Comparison of ENCODE assay signal across 9 mouse cellular contexts in the genomic region with DNA sequence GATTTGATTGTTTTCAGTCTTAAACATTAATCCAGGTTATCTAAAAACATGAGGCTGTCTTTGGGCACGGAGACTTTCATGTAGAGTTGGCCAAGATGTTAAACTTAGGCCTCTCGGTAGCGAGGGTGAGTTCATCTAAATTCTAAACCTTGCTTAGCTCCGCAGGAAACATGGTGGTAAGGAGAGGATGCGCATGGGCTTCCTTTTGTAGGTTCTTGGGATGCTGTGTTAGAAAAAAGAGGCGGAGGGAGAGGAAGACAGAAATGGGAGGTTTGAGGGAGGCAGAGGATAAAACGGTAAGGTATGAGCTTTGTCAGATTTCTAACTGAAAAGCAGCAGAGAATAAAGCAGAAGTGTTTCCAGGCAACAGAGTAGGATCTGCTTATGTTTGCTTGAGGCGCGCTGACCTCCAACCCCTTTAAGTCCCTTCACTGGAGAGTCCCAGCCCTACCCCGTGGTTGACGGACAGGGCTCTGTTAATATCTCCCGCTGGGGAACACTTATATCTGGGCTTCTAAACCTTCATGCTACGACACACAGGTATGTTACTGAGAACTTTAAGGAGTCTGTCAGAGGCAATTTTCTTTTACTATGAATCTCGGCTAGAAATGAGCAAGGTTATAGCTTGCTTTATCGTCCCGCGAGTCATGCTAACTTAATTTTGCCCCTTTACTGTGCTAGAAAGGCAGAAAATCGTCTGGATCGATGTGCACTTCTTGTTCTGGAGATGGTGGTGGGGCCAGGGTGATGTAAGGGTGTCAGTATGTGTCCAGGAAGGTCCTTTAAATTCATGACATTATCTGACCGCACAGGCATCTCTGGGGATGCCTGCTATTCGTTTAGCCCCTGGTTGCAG. TPM values are rescaled to one million over a fixed set of nuclear protein-coding genes. Genes with fewer than 3 reads are reported as not detected.
A peak's percentile ranks its signal among the peaks of the same experiment; 100 is the strongest.
DNase-seq lines count a peak whose midpoint lies in the region; ATAC-seq lines count a peak whose summit lies in the region.
"Had no signal": no experiment of that assay in that cellular context is flagged by ENCODE, and none has a peak within 500 bp of the region (broad histone marks: within the 10 kb centered on the region; RNA-seq: fewer than 3 reads in every experiment).

No protein-coding gene starts in this region.

- H3K4me3 ChIP-seq in forebrain, embryonic 15.5 days = no peak overlapping the region
- H3K4me3 ChIP-seq in forebrain, embryonic 11.5 days (ENCODE audit: low read depth, low read length) = no peak overlapping the region
- no peak overlapping the region for H3K4me3 ChIP-seq in midbrain, embryonic 11.5 days (ENCODE audit: low read depth, low read length)
- H3K4me3 ChIP-seq: heart, embryonic 13.5 days had no signal

- H3K4me2 ChIP-seq in forebrain, embryonic 15.5 days (replicated peaks) = no peak overlapping the region
- no peak overlapping the region for H3K4me2 ChIP-seq in forebrain, embryonic 11.5 days (ENCODE audit: low read depth, low read length, severe bottlenecking)
- H3K4me2 ChIP-seq in midbrain, embryonic 11.5 days = no peak overlapping the region
- H3K4me2 ChIP-seq: heart, embryonic 13.5 days had no signal

- WGBS in forebrain, embryonic 15.5 days = 65% methylated on average over 21 of the region's 21 CpGs
- whole genome bisulfite sequencing in forebrain, embryonic 11.5 days = 73% methylated on average over 21 of the region's 21 CpGs
- 59% methylated on average over 21 of the region's 21 CpGs for WGBS in midbrain, embryonic 11.5 days

- ATAC-seq in forebrain, embryonic 15.5 days (replicated peaks) = peak; percentile 37; the same call in 1 of the 2 replicates
- ATAC-seq in forebrain, embryonic 11.5 days (replicated peaks; ENCODE audit: low FRiP score) = no peak
- peak; percentile 72 for ATAC-seq in midbrain, embryonic 11.5 days (ENCODE audit: low FRiP score)

- no peaks in the 10 kb centered on the region for H3K36me3 ChIP-seq in forebrain, embryonic 15.5 days
- H3K36me3 ChIP-seq in forebrain, embryonic 11.5 days (ENCODE audit: control insufficient read depth, insufficient read depth, low read length) = no peaks in the 10 kb centered on the region
- H3K36me3 ChIP-seq in midbrain, embryonic 11.5 days (ENCODE audit: control insufficient read depth, insufficient read depth, low read length) = no peaks in the 10 kb centered on the region
- H3K36me3 ChIP-seq: heart, embryonic 13.5 days had no signal

- H3K27me3 ChIP-seq in forebrain, embryonic 15.5 days = no peaks in the 10 kb centered on the region
- H3K27me3 ChIP-seq in forebrain, embryonic 11.5 days (ENCODE audit: control insufficient read depth, insufficient read depth, low read length) = no peaks in the 10 kb centered on the region
- no peaks in the 10 kb centered on the region for H3K27me3 ChIP-seq in midbrain, embryonic 11.5 days (ENCODE audit: control insufficient read depth, insufficient read depth, low read length)
- H3K27me3 ChIP-seq: heart, embryonic 13.5 days had no signal

- DNase-seq in forebrain, embryonic 11.5 days (ENCODE audit: low spot score) = no peak
- peak; percentile 8 for DNase-seq in right cerebral cortex, postnatal 25 days
- DNase-seq in right cerebral cortex, postnatal 4 days = no peak
- peak; percentile 87 for DNase-seq in midbrain, embryonic 11.5 days (ENCODE audit: low spot score, missing footprints)
- no peak for DNase-seq in spleen, postnatal 10 days (ENCODE audit: low spot score in 2 of 2)
- DNase-seq in heart, adult 8-10 months (ENCODE audit: low spot score) = no peak
- no peak for DNase-seq in Muller cell, postnatal 12 days (ENCODE audit: inconsistent ontology term)

- no peaks in the 10 kb centered on the region for H3K4me1 ChIP-seq in forebrain, embryonic 15.5 days
- no peaks in the 10 kb centered on the region for H3K4me1 ChIP-seq in forebrain, embryonic 11.5 days (replicated peaks; ENCODE audit: control insufficient read depth, insufficient read depth, low read length)
- peaks cover 5% of the 10 kb centered on the region for H3K4me1 ChIP-seq in midbrain, embryonic 11.5 days (ENCODE audit: control insufficient read depth, insufficient read depth, low read length)

- no peak overlapping the region for H3K27ac ChIP-seq in forebrain, embryonic 15.5 days (replicated peaks)
- H3K27ac ChIP-seq in forebrain, embryonic 11.5 days (ENCODE audit: low read depth, low read length) = no peak overlapping the region
- H3K27ac ChIP-seq in midbrain, embryonic 11.5 days (ENCODE audit: low read depth, low read length) = peak overlapping the region; percentile 30; the same call in 1 of the 2 replicates
- H3K27ac ChIP-seq: heart, embryonic 13.5 days had no signal

- no peaks in the 10 kb centered on the region for H3K9me3 ChIP-seq in forebrain, embryonic 15.5 days
- H3K9me3 ChIP-seq in forebrain, embryonic 11.5 days (ENCODE audit: control insufficient read depth, low read length) = no peaks in the 10 kb centered on the region
- H3K9me3 ChIP-seq in midbrain, embryonic 11.5 days (ENCODE audit: control insufficient read depth, low read length) = no peaks in the 10 kb centered on the region
- H3K9me3 ChIP-seq: heart, embryonic 13.5 days had no signal

- no peak overlapping the region for H3K9ac ChIP-seq in forebrain, embryonic 15.5 days (replicated peaks)
- no peak overlapping the region for H3K9ac ChIP-seq in forebrain, embryonic 11.5 days (ENCODE audit: low read length)
- no peak overlapping the region for H3K9ac ChIP-seq in midbrain, embryonic 11.5 days (ENCODE audit: low read length)
- H3K9ac ChIP-seq: heart, embryonic 13.5 days had no signal

RNA-seq across cellular contexts. Expression of a gene that starts 29.3 kb away (rescaled TPM):
- 109 and 110 TPM in 2 replicates for polyA plus RNA-seq in forebrain, embryonic 15.5 days (2015; fragmentation: Nextera tagmentation; extraction: Ambion mirVana)
- polyA plus RNA-seq in forebrain, embryonic 11.5 days (2014; fragmentation: Nextera tagmentation; extraction: Ambion mirVana) = 83.9 and 88.1 TPM in 2 replicates
- polyA plus RNA-seq in midbrain, embryonic 11.5 days (2014; fragmentation: Nextera tagmentation; extraction: Ambion mirVana) = 73.9 and 82.8 TPM in 2 replicates
- total RNA-seq in heart, adult 8-10 months (2022) = 10 to 100 TPM; 62.6 to 82.8 (median 69.1) TPM

Comparison
In these comparisons a context has a peak if more than half of its experiments do, and no peak if none do; other contexts are left out.
1. DNase-seq: peak in right cerebral cortex, postnatal 25 days (single experiment) and midbrain, embryonic 11.5 days (single experiment); none in forebrain, embryonic 11.5 days (single experiment), right cerebral cortex, postnatal 4 days (single experiment), spleen, postnatal 10 days (0 of 2), heart, adult 8-10 months (single experiment) and Muller cell, postnatal 12 days (single experiment).